Mouse (Mus musculus) cerebellum, postnatal 25 days (tissue): ENCODE measurements at regions not wholly inside any gene's neighbourhood (a gene's known extent, or its start where the extent isn't known, plus 50 kb on each side); places are given as distances from the start of the nearest gene placed in this dataset.

Source experiments
- DNase-seq, 2 experiments: peaks; one replicate each; pipeline ENCODE4 v3.0.0; 2021; ENCODE audit warnings: mixed read lengths in 2 of 2

- DNase-seq: no peak
Measured at GRCm38 (mm10) chr13:72023666-72024065, 60.1 kb upstream of the Irx1 start.

- DNase-seq: no peak
Measured at GRCm38 (mm10) chr13:72043930-72044470, 80.5 kb upstream of the Irx1 start.

DNA sequence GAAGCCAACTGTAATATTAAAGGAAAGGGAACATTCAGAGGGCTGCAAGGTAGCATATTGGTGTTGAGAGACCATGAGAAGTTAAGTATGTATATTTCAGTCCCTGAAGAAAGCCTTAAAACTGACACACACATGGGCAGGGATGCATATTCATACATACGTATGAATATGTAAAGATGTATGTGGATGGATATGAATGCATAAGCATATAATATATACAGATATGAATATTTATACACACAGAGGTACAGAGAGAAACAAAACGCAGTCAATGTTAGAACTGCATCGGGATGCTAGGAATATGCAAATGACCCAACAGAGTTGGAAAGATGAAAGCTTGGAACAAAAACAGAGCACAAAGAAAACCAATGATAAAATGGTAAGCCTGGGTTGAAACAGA, 92.9 kb upstream of the Irx1 start:
- DNase-seq: no peak

- no peak for DNase-seq
Measured at GRCm38 (mm10) chr13:72061659-72062058, 98.1 kb upstream of the Irx1 start.

- no peak for DNase-seq
Measured at GRCm38 (mm10) chr13:72063278-72063761, 99.8 kb upstream of the Irx1 start.

- DNase-seq: no peak
Measured at GRCm38 (mm10) chr13:72096585-72096984, 133.1 kb upstream of the Irx1 start.

DNA sequence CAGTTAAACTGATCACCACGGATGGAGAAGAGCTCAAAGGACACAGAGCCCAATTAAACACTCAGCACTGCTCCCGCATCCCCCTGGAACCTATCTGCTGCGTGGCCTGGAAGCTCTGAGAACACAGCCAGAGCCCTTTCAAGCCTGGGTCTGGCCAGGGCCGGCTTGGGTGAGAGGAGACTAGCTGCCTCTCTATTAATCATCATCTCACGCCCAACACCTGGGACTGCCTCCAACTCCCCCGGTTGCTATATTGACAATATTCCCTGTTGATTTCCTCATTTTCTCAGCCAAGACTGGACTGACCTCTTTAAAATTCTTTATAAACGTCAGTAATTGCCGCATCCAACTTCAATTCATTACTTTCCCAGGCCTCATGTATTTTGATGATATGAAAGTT, 133.7 kb upstream of the Irx1 start:
- DNase-seq: peak in 1 of 2 experiments; percentile 27

GRCm38 (mm10) chr13:72097811-72098210, 134.3 kb upstream of the Irx1 start:
- DNase-seq: peak in 1 of 2 experiments; percentile 24

DNA sequence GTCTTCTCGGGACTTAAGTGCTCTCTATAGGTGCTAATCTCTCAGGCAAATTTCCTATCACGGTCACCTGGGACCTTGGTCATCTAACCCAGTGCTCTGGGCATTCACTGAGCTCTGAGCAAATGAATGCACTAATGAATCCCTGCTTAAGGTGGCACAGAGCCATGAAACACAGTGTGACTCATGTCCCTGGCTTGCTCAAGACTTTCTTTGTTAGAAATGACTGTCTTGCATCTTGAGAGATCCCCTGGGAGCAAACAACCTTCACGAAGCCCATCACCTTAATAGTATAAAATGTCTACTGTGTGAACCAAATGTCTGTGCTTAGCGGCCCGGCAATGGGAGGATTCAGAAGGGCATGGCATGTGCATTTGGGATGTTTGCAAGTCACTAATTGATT, 137.2 kb upstream of the Irx1 start:
- DNase-seq: no peak

- no peak for DNase-seq
Measured at GRCm38 (mm10) chr13:72108666-72109065, 145.1 kb upstream of the Irx1 start.

DNA sequence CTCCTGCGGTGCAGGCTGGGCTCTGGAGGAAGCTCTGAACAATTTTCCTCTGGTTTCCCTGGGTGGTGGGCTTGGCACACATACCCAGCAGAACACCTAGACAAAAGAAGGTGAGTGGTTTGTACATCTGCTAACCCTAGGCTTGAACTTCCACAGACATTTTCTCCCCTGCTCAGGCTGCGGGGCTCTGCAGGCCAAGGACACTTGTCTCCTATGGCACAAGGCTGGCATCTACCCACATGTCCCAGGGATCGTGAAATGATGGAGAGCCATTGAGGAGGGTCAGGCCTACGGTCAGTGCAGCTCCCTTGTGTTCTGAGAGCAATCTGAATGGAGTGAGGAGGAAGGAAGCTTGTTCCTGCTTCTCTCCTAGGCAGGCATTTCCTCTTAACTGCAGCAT, 150.4 kb upstream of the Irx1 start:
- DNase-seq: no peak

DNA sequence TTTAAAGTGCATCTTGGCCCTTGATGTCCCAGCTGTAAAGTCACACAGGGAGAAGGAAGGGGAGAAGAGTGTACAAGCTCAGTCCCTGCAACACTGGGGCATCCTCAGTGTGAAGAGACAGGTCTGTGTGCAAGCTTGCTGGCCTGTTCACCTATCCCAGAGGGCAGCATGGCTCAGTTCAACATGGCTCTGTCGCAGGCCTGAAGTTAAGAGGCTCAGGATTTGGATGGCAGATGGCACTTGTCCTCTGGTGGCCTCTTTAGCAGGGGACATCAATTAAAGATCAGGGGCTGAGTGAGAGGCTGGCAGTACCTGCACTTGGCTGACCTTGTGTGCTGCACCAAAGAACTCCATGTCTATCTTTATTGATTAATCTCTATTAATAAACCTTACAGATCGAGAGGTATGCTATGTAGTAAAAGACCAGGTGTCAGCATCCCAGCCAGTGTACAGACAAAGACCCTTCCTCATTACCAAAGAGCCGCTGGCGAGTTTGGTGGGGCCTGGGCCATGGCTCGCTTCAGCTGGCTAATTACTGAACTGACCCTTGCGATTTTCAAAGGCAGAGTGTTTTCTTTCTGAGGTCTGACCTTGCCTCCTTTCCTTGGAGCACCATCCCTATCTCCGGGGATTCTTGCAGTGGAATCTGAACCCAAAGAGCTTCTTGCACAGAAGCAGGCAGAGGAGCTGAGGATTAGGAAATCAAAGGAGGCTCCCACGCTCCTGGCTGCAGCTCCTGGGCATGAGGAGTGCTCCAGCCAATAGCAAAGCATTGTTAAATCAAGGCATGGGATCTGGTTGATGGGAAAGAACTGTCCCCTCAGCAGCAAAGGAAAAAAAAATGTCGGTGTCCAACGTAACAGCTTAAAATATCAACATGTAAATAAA, 151.5 kb upstream of the Irx1 start:
- DNase-seq: peak in 1 of 2 experiments; percentile 9

- DNase-seq: no peak
Measured at GRCm38 (mm10) chr13:72120467-72120866, 156.9 kb upstream of the Irx1 start.

DNA sequence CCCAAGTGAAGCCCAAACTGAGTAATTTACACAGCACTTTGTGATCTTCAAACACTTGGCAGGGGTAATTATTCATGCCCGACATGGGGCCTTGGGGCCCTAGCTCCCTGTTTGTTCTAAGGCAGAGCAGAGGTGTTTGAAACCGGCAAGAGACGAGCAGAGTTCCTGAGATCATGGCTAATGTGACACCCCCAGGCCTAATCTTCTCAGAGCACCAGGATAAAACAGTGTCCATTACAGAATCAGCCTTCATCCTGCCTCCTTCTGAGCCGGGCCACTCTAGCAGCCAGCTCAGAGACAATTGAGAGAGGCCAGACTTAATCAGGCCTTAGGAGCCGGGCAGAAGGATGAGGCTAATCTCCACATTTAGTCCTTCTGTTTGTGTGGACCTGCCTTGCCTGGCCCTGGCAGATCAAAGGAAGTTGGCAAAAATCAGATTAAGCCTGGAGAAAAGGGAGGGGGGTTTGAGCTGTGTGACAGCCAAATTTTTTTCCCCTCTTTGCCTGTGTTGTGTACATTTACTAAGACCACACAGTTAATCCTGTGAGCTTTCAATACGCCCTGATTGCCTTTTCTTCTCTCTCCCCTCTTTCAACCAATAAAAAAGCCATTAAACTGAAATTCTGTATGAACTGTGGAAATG, 157.5 kb upstream of the Irx1 start:
- no peak for DNase-seq

GRCm38 (mm10) chr13:72121554-72122229, 158.2 kb upstream of the Irx1 start:
- no peak for DNase-seq

GRCm38 (mm10) chr13:72122230-72122627, 158.7 kb upstream of the Irx1 start:
- peak in 1 of 2 experiments; percentile 9 for DNase-seq

DNA sequence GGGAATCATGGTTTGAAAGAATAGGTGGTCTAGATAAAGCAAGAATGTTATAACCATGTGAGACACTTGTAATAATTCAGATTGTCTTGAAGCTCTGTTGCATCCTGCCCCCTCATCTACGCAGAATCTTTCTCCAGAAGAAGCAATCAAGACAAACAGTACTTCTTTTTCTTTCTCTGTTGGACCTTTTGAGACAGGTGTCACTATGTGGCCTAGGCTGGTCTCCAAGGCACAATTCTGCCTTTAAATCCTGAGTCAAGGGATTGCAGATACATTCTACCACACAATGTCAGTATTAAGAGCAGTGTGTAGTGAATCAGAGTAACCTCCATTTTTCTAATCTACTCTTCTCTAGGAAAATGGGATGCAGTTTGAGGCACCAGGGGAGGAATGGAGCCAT, 164.8 kb upstream of the Irx1 start:
- DNase-seq: no peak

- no peak for DNase-seq
Measured at GRCm38 (mm10) chr13:72131341-72131740, 167.8 kb upstream of the Irx1 start.

DNA sequence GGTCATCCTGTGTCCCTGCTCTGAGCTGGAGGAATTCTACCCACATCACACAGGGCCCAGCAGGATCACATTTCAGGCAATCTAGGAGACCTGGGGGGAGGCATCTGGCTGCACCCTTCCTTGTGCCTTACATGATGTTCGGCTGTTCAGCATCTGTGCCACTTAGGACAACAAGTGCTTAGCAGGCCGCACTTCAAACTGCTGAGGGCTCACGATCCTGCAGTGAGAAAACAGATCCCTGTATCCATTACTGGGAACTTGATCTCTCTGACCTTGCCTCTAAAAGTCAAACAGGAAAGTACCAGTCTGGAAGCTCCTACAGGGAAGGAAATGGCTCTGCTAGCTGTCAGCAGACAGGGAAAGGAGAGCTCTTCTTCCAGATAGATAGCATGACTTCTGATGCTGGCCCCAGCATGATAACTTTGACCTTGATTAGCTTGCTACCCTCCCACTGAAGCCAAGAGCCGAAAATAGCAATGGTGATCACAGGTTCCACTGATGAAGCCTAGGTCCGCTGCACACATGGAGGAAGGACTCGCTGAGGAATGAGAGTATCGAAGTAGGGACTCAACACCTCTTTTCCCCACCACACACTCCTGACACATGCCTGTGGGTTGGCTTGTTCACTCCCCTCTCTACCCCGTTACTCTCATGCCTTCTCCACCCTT, 170.7 kb upstream of the Irx1 start:
- DNase-seq: no peak

DNA sequence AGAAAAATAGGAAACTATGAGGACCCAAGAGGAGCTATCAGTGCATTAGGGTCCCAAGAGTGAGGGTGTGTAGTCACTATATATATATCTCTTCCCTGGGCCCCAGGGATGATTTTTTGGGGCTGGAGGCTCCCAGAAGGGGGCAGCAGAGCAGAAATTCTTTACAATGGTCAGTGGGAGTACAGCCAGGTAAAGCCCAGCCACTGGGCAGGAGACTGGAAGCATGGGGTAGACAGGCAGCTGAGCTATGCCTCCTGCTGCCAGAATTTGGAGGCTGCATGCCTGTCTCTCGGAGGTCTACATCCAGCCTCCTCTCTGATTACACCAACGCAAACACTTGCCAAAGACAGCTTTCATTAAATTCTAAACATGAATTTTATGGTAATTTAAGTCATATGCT, 202.7 kb upstream of the Irx1 start:
- DNase-seq: no peak

GRCm38 (mm10) chr13:72167434-72167833, 203.9 kb upstream of the Irx1 start:
- no peak for DNase-seq

DNA sequence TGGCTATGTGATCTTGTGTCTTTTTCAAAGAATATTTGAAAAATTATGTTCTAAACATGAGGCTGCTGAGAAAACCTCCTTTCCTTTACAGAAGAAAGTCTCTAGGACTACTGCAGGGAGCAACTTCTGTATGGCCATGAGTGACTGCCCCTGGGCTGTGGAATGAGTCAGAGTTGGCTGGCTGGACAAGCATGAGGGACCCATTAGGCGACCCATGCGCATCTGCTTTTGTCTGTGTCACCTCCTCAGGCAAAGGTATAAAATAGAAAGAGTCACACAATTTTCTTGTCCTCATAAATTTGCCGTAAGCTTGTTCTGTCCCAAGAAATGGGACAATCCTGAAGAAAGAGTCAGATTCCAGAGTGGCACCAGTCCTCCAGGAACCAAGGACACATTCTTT, 220.1 kb upstream of the Irx1 start:
- no peak for DNase-seq
